Mouse (Mus musculus): Measurements from ENCODE around the gene Med1.

The Med1 gene

GRCm38 (mm10) chr11:98148551-98149301, 44.4 kb downstream of the Med1 start:
- in situ Hi-C loops (cut with MboI), result no loop called here

DNA sequence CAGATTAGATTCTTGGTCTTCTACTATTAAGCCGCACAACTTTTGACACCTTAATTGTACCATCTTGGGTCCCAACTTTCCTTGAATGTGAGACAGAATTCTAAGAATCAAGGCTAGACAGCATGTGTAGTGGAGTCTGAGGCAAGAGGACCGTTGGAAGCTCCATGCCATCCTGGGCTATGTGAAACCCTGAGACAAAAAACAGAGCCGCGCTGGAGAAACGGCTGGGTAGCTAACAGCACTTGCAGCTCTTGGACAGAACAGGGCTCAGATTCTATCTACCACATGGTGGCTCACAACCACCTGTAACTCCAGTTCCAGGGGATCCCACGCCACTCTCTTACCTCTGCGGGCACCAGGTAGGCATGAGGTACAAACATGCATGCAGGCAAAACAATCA, 47.2 kb downstream of the Med1 start:
- in situ Hi-C loops (cut with MboI), result no loop called here

DNA sequence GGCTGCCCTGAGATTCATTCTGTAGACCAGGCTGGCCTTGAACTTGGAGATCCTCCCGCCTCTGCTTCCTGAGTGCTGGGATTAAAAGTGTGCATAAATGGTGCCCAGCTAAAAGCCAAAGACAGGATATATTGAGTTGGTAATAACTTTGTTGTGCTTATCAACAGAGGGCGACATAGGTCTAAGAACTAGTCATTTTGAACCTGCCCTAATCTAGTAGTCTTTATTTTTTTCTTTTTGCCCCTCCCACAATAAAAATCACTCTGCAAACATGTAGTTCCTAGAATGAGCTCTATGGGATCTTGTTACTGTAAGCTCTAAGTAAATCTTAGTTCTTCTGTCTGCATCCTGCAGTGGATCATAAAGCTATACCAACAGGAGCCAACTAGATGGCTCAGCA, 50.5 kb downstream of the Med1 start:
- in situ Hi-C loops (cut with MboI), result no loop called here

DNA sequence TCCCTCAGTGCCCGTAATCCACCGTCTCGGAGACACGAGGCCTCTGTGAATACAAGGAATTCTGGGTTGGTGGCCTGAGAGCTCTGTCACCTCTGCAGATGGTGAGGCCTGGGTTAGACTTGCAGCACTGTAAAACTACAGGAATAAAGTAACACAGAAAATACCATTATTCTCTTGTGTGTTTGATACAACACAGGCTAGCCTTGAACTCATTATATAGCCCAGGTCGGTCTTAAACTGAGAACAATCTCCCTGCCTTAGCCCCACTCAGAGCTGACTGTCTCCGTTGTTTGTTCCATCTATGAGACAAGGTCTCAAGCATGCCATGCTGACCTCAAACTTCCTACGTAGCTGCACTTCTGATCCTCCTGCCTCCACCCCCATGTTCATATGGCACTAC, 54.2 kb downstream of the Med1 start:
- in situ Hi-C loops (cut with MboI), result no loop called here

DNA sequence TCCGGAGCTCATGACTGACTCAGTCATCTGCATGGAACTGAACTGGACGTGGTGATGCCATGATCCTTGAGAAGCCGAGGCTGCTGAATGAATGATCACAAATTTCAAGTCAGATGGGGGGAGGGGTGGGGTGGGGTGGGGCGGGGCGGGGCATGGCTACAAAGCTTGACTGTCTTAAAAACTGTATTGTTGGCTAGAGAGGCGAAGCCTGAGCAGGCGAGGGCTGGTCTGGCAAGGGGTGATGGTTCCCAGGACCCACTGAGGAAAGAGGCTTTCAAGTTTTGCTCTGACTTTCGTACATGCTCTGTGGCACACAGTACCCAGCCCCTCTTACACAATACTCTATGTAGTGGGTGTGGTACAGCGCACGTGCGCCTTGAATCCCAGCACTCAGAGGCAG, 55.3 kb downstream of the Med1 start:
- in situ Hi-C loops (cut with MboI), result no loop called here

DNA sequence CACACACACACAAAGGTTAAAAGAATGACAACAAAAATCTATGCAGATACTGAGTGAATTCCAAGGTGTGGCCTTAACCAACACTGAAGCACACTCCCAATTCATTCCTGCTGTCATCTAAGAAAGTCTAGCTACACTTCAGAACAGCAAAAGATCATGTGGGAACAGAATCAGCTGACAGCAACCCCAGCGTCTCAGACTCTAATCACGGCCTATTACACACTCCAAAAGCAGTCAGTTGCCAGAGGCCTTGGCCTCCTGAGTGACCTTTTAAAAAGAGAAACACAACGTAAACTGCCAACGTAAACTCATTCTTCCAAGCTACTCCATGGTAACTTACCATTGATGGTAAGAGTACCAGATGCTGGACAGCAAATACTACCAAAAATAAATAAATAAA, 58.1 kb downstream of the Med1 start:
- in situ Hi-C loops (cut with MboI), result no loop called here

DNA sequence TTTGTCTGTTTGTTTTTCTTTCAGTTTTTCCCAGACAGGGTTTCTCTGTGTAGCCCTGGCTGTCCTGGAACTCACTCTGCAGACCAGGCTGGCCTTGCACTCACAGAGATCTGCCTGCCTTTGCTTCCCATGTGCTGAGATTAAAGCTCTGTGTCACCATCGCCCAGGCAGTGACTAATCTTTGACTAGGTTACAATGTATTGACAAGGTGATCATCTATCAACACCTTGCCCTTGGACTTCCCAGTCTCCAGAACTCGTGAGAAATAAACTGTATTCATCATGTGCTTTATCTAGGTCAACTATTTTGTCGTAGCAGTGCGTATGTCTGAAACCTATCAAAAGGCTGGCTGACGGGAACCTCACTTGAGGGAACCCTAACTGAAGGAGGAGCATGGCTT, 69.7 kb downstream of the Med1 start:
- in situ Hi-C loops (cut with MboI), result no loop called here

DNA sequence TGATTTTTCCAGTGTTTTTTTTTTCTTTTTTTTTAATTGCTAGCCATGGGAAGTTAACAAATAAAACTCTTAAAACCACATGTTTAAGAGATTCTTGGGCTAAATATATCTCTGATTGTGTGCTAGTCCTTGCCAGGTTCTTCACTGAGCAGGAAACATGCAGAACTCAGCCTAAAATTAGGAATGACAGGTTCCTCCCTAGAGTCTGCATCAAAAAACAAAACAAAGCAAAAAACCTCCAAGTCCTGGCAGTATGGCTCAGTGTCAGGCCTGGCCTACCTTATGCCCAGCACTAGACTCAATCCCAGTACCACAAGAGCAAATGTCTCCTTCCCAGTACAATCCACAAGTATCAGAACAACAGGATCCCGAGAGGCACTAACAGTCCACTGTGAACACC, 78.7 kb downstream of the Med1 start:
- in situ Hi-C loops (cut with MboI), result no loop called here

DNA sequence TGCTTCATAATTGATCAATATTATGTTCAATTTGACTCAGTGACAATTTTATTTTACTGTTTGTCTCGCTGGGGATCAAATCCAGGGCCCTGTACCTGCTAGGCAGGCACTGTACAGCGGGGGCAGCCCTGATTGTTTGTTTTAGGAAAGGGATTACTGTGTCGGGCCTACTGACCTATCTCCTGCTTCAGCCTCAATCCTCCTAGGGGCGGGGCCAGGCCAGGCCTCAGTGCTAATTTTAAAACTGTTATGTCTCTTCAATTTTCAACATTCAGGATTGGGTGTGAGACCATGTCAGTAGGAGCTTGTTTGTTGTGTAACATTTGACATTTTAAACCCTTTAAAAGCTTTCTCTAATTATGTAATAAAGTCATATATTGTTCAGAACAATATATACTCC, 79.6 kb downstream of the Med1 start:
- in situ Hi-C loops (cut with MboI), result no loop called here

DNA sequence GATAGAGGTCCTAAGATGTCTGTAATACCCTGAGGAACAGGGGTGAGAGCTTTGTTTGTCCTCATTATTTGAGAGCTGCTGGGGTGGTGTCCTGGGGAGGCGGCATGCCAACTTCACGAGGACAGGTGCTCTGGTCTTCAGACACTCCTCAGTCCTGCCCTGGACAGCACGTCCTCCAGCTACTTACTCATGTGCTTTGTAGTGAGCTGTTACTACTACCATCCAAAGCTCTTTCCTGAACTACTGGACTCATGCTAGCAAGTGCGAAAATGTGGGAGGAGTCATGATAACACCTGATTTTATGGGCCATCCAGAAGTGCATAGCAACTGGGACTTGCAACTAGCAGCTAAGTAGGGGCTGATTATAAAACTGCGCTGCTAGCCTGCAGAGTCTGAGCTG, 83.4 kb downstream of the Med1 start:
- in situ Hi-C loops (cut with MboI), result no loop called here

Data from mature B cell (primary cell).